17 mouse cellular contexts compared by ENCODE assay signal in the genomic region with DNA sequence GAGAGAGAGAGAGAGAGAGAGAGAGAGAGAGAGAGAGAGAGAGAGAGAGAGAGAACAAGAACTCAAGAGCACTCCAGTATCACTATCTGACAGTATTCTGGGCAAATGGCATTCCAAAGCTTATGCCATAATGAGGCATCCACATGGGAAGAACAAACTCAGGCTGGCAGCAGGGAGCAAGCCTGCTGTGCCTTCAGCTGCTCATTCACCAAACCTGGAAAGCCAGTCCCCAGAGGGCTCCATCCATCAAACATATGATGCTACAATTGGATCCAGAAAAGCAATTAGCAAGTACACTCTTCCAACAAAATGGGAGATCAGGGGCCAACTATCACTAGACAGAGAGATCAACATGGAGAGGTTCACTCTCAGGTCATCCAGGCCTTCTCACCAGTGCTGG.
DNase-seq lines count a peak whose midpoint lies in the region; ATAC-seq and TF ChIP-seq lines count a peak whose summit lies in the region.
"Had no signal": no experiment of that assay in that cellular context is flagged by ENCODE, and none has a peak within 500 bp of the region (broad histone marks: within the 10 kb centered on the region; RNA-seq: fewer than 3 reads in every experiment).

No protein-coding gene starts in this region.

- H3K4me2 ChIP-seq in forebrain, embryonic 14.5 days (ENCODE audit: low read length) = no peak overlapping the region
- no peak overlapping the region for H3K4me2 ChIP-seq in forebrain, embryonic 13.5 days
- H3K4me2 ChIP-seq in neural tube, embryonic 13.5 days = no peak overlapping the region
- no peak overlapping the region for H3K4me2 ChIP-seq in neural tube, embryonic 15.5 days
- no peak overlapping the region for H3K4me2 ChIP-seq in forebrain, postnatal 0 days (ENCODE audit: low read depth)
- H3K4me2 ChIP-seq: heart, embryonic 12.5 days; hindbrain, embryonic 12.5 days; kidney, embryonic 15.5 days; liver, embryonic 12.5 days; midbrain, embryonic 12.5 days had no signal

- H3K9ac ChIP-seq in forebrain, embryonic 14.5 days (ENCODE audit: low read length) = no peak overlapping the region
- no peak overlapping the region for H3K9ac ChIP-seq in forebrain, embryonic 13.5 days
- no peak overlapping the region for H3K9ac ChIP-seq in neural tube, embryonic 13.5 days
- no peak overlapping the region for H3K9ac ChIP-seq in neural tube, embryonic 15.5 days (replicated peaks)
- no peak overlapping the region for H3K9ac ChIP-seq in forebrain, postnatal 0 days
- H3K9ac ChIP-seq: heart, embryonic 12.5 days; hindbrain, embryonic 12.5 days; kidney, embryonic 15.5 days; liver, embryonic 12.5 days; midbrain, embryonic 12.5 days had no signal

- H3K9me3 ChIP-seq in forebrain, embryonic 14.5 days (replicated peaks; ENCODE audit: control insufficient read depth, low read length) = no peaks in the 10 kb centered on the region
- H3K9me3 ChIP-seq in forebrain, embryonic 13.5 days (replicated peaks) = no peaks in the 10 kb centered on the region
- no peaks in the 10 kb centered on the region for H3K9me3 ChIP-seq in neural tube, embryonic 13.5 days
- H3K9me3 ChIP-seq in neural tube, embryonic 15.5 days (replicated peaks) = no peaks in the 10 kb centered on the region
- no peaks in the 10 kb centered on the region for H3K9me3 ChIP-seq in forebrain, postnatal 0 days (ENCODE audit: low read length)
- H3K9me3 ChIP-seq: heart, embryonic 12.5 days; hindbrain, embryonic 12.5 days; kidney, embryonic 15.5 days; liver, embryonic 12.5 days; midbrain, embryonic 12.5 days had no signal

- peaks cover 7% of the 10 kb centered on the region for H3K4me1 ChIP-seq in forebrain, embryonic 14.5 days (ENCODE audit: control insufficient read depth, insufficient read depth, low read length)
- H3K4me1 ChIP-seq in forebrain, embryonic 13.5 days = peaks cover 22% of the 10 kb centered on the region
- H3K4me1 ChIP-seq in neural tube, embryonic 13.5 days (replicated peaks) = peaks cover 27% of the 10 kb centered on the region
- 0 out of 2 replicates have a peak, but pooled peaks cover 4% of the 10 kb centered on the region for H3K4me1 ChIP-seq in neural tube, embryonic 15.5 days
- peaks cover 10% of the 10 kb centered on the region; the same call in 1 of the 2 replicates for H3K4me1 ChIP-seq in forebrain, postnatal 0 days (ENCODE audit: insufficient read depth)
- H3K4me1 ChIP-seq: liver, embryonic 12.5 days had no signal

- no peak overlapping the region for H3K27ac ChIP-seq in forebrain, embryonic 14.5 days (ENCODE audit: low read depth, low read length)
- no peak overlapping the region; the same call in 1 of the 2 replicates for H3K27ac ChIP-seq in forebrain, embryonic 13.5 days
- H3K27ac ChIP-seq in neural tube, embryonic 13.5 days (replicated peaks) = peak overlapping the region; percentile 18; the same call in 1 of the 2 replicates
- no peak overlapping the region for H3K27ac ChIP-seq in neural tube, embryonic 15.5 days (replicated peaks)
- no peak overlapping the region for H3K27ac ChIP-seq in forebrain, postnatal 0 days (ENCODE audit: low read depth, low read length)
- H3K27ac ChIP-seq: hindbrain, embryonic 12.5 days; kidney, embryonic 15.5 days; liver, embryonic 12.5 days; midbrain, embryonic 12.5 days had no signal

- 0 out of 2 replicates have a peak, but pooled peaks have one; percentile 5 for TF ChIP-seq CTCF in forebrain, postnatal 0 days (IDR thresholded peaks at IDR 0.05; ENCODE audit: low read depth)

- no peaks in the 10 kb centered on the region for H3K27me3 ChIP-seq in forebrain, embryonic 14.5 days (replicated peaks; ENCODE audit: control insufficient read depth, insufficient read depth, low read length)
- H3K27me3 ChIP-seq in forebrain, embryonic 13.5 days = no peaks in the 10 kb centered on the region
- H3K27me3 ChIP-seq in neural tube, embryonic 13.5 days = no peaks in the 10 kb centered on the region
- no peaks in the 10 kb centered on the region for H3K27me3 ChIP-seq in neural tube, embryonic 15.5 days (replicated peaks)
- no peaks in the 10 kb centered on the region for H3K27me3 ChIP-seq in forebrain, postnatal 0 days (ENCODE audit: insufficient read depth, low read length)
- H3K27me3 ChIP-seq: heart, embryonic 12.5 days; hindbrain, embryonic 12.5 days; kidney, embryonic 15.5 days; liver, embryonic 12.5 days; midbrain, embryonic 12.5 days had no signal

- no peak for ATAC-seq in forebrain, embryonic 14.5 days
- no peak for ATAC-seq in forebrain, embryonic 13.5 days
- no peak for ATAC-seq in neural tube, embryonic 13.5 days (ENCODE audit: low read depth)
- no peak for ATAC-seq in neural tube, embryonic 15.5 days (ENCODE audit: low FRiP score)
- peak; percentile 62 for ATAC-seq in forebrain, postnatal 0 days
- ATAC-seq: liver, embryonic 12.5 days had no signal

- no peak overlapping the region for H3K4me3 ChIP-seq in forebrain, embryonic 14.5 days (ENCODE audit: low read depth, low read length)
- H3K4me3 ChIP-seq in forebrain, embryonic 13.5 days = no peak overlapping the region
- no peak overlapping the region for H3K4me3 ChIP-seq in neural tube, embryonic 13.5 days
- H3K4me3 ChIP-seq in neural tube, embryonic 15.5 days (replicated peaks) = no peak overlapping the region
- H3K4me3 ChIP-seq in forebrain, postnatal 0 days (ENCODE audit: low read depth, low read length) = no peak overlapping the region
- H3K4me3 ChIP-seq: heart, embryonic 12.5 days; hindbrain, embryonic 12.5 days; kidney, embryonic 15.5 days; liver, embryonic 12.5 days; midbrain, embryonic 12.5 days had no signal

- peak; percentile 76 for DNase-seq in forebrain, embryonic 14.5 days (ENCODE audit: low spot score)
- peak; percentile 80 for DNase-seq in forebrain, postnatal 0 days
- no peak for DNase-seq in kidney, adult 11 months
- no peak for DNase-seq in adrenal gland, adult 8-10 months
- no peak for DNase-seq in B cell, adult 2 months
- DNase-seq: adrenal gland, postnatal 36 days; lung, postnatal 14 days; right cerebral cortex, postnatal 25 days; thymus, adult 2 months had no signal

- H3K36me3 ChIP-seq in forebrain, embryonic 14.5 days (ENCODE audit: control insufficient read depth, insufficient read depth, low read length) = no peaks in the 10 kb centered on the region
- H3K36me3 ChIP-seq in forebrain, embryonic 13.5 days (ENCODE audit: poor library complexity, severe bottlenecking) = no peaks in the 10 kb centered on the region
- H3K36me3 ChIP-seq in neural tube, embryonic 13.5 days = no peaks in the 10 kb centered on the region
- H3K36me3 ChIP-seq in neural tube, embryonic 15.5 days = no peaks in the 10 kb centered on the region
- H3K36me3 ChIP-seq in forebrain, postnatal 0 days (ENCODE audit: insufficient read depth) = no peaks in the 10 kb centered on the region
- H3K36me3 ChIP-seq: heart, embryonic 12.5 days; hindbrain, embryonic 12.5 days; kidney, embryonic 15.5 days; liver, embryonic 12.5 days; midbrain, embryonic 12.5 days had no signal

Comparison
In these comparisons a context has a peak if more than half of its experiments do, and no peak if none do; other contexts are left out.
1. DNase-seq: peak in forebrain, embryonic 14.5 days (single experiment) and forebrain, postnatal 0 days (single experiment); none in kidney, adult 11 months (single experiment), adrenal gland, adult 8-10 months (single experiment) and B cell, adult 2 months (0 of 2).